Mouse (Mus musculus): Measurements from ENCODE around the gene Cuedc1. TPM values are rescaled to one million over a fixed set of nuclear protein-coding genes. Genes with fewer than 3 reads are reported as not detected.

The Cuedc1 gene
- polyA plus RNA-seq, 1 experiment from 2014 or later: 23.8 TPM

Other genes with a start within 250 kb of the Cuedc1 start
- 12.0 and 13.4 TPM in 2 replicates for gene Mks1, start 244.8 kb upstream of the Cuedc1 start, polyA plus RNA-seq (2015; fragmentation: Nextera tagmentation; extraction: Ambion mirVana)
- gene Epx, start 222.5 kb upstream of the Cuedc1 start, polyA plus RNA-seq (2015; fragmentation: Nextera tagmentation; extraction: Ambion mirVana): 0.14 and 0.21 TPM in 2 replicates
- not detected in 2 replicates for gene Olfr462, start 205.8 kb upstream of the Cuedc1 start, polyA plus RNA-seq (2015; fragmentation: Nextera tagmentation; extraction: Ambion mirVana)
- gene Olfr463, start 200.7 kb upstream of the Cuedc1 start, polyA plus RNA-seq (2015; fragmentation: Nextera tagmentation; extraction: Ambion mirVana): not detected in 2 replicates
- not detected in 2 replicates for gene Olfr464, start 177.1 kb upstream of the Cuedc1 start, polyA plus RNA-seq (2015; fragmentation: Nextera tagmentation; extraction: Ambion mirVana)
- gene Dynll2, start 110.5 kb upstream of the Cuedc1 start, polyA plus RNA-seq (2015; fragmentation: Nextera tagmentation; extraction: Ambion mirVana): 23.7 and 23.8 TPM in 2 replicates
- gene Srsf1, start 50.7 kb upstream of the Cuedc1 start, polyA plus RNA-seq (2015; fragmentation: Nextera tagmentation; extraction: Ambion mirVana): 271 TPM in 2 replicates
- gene Vezf1, start 29.8 kb upstream of the Cuedc1 start, polyA plus RNA-seq (2015; fragmentation: Nextera tagmentation; extraction: Ambion mirVana): 34.0 and 35.1 TPM in 2 replicates
- gene Mrps23, start 106.3 kb downstream of the Cuedc1 start, polyA plus RNA-seq (2015; fragmentation: Nextera tagmentation; extraction: Ambion mirVana): 52.8 and 59.5 TPM in 2 replicates
- not detected in 2 replicates for gene Ccdc182, start 196.0 kb downstream of the Cuedc1 start, polyA plus RNA-seq (2015; fragmentation: Nextera tagmentation; extraction: Ambion mirVana)

All from stomach, embryonic 15.5 days (tissue).